ENCODE assay signal across 23 mouse cellular contexts in the genomic region with DNA sequence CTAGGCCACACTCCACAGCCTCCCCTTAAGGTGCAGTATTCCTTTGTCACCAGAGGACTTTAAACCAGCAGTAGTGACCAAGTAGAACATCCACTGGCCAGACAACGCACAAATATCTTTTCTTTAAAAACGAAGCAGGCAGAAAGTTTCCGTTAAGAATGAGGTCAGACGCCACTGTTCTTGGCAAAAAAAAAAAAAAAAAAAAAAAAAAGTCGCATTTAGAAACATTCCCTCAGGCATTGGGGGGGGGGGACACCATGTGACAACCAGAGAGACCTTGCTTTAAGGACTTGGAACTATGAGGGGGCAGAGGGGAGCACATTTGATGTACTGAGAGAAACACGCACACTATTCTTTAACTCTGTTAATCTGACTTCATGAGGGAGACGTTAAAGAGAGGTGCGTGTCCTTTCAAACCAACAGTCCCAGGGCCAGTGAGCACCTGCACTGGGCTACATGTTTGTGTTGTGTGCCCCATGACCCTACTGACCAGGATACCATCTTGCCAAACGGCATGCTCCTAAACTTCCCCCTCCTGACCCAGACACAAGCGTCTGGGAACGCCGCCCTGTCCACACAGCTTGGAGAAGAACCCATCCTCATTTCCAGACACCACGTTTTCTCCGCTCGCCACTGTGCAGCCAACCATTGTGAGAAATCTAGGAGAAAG. TPM values are rescaled to one million over a fixed set of nuclear protein-coding genes. Genes with fewer than 3 reads are reported as not detected.
DNase-seq lines count a peak whose midpoint lies in the region; ATAC-seq lines count a peak whose summit lies in the region.
"Had no signal": no experiment of that assay in that cellular context is flagged by ENCODE, and none has a peak within 500 bp of the region (broad histone marks: within the 10 kb centered on the region; RNA-seq: fewer than 3 reads in every experiment).

No protein-coding gene starts in this region.

- H3K36me3 ChIP-seq in hindbrain, embryonic 10.5 days, result peaks cover 15% of the 10 kb centered on the region
- no peaks in the 10 kb centered on the region for H3K36me3 ChIP-seq in hindbrain, embryonic 16.5 days (ENCODE audit: control insufficient read depth, insufficient read depth, low read length)
- peaks cover 61% of the 10 kb centered on the region for H3K36me3 ChIP-seq in midbrain, embryonic 10.5 days
- no peaks in the 10 kb centered on the region for H3K36me3 ChIP-seq in midbrain, embryonic 16.5 days (ENCODE audit: control insufficient read depth, insufficient read depth, low read length)
- peaks cover 11% of the 10 kb centered on the region; the same call in 1 of the 2 replicates for H3K36me3 ChIP-seq in embryonic facial prominence, embryonic 10.5 days (replicated peaks)
- no peaks in the 10 kb centered on the region for H3K36me3 ChIP-seq in limb, embryonic 13.5 days
- H3K36me3 ChIP-seq: forebrain, embryonic 15.5 days; heart, embryonic 10.5 days; kidney, embryonic 15.5 days; liver, embryonic 15.5 days had no signal

- DNase-seq in hindbrain, embryonic 10.5 days (ENCODE audit: low spot score), result no peak
- no peak for DNase-seq in midbrain, embryonic 10.5 days (ENCODE audit: low spot score)
- peak; percentile 40 for DNase-seq in embryonic facial prominence, embryonic 10.5 days (ENCODE audit: low spot score)
- no peak for DNase-seq in MN1 (ENCODE audit: low spot score)
- DNase-seq in ovary, postnatal 10 days (ENCODE audit: low spot score), result no peak
- DNase-seq: adrenal gland, postnatal 14 days; B cell, adult 2 months; cerebellum, adult 11-12 months; cerebellum, postnatal 25 days; heart, postnatal 14 days; thymus, postnatal 36 days had no signal

- no peaks in the 10 kb centered on the region for H3K9me3 ChIP-seq in hindbrain, embryonic 10.5 days
- no peaks in the 10 kb centered on the region for H3K9me3 ChIP-seq in hindbrain, embryonic 16.5 days (ENCODE audit: control insufficient read depth, low read length)
- H3K9me3 ChIP-seq in midbrain, embryonic 10.5 days (replicated peaks), result no peaks in the 10 kb centered on the region
- no peaks in the 10 kb centered on the region for H3K9me3 ChIP-seq in midbrain, embryonic 16.5 days (replicated peaks; ENCODE audit: control insufficient read depth, low read length, poor library complexity, severe bottlenecking)
- H3K9me3 ChIP-seq in embryonic facial prominence, embryonic 10.5 days, result no peaks in the 10 kb centered on the region
- no peaks in the 10 kb centered on the region for H3K9me3 ChIP-seq in limb, embryonic 13.5 days
- H3K9me3 ChIP-seq: forebrain, embryonic 15.5 days; heart, embryonic 10.5 days; kidney, embryonic 15.5 days; liver, embryonic 15.5 days had no signal

- H3K27ac ChIP-seq in hindbrain, embryonic 10.5 days, result peak overlapping the region; percentile 57
- H3K27ac ChIP-seq in hindbrain, embryonic 16.5 days (ENCODE audit: low read depth, low read length), result no peak overlapping the region
- H3K27ac ChIP-seq in midbrain, embryonic 10.5 days (replicated peaks), result peak overlapping the region; percentile 74
- H3K27ac ChIP-seq in midbrain, embryonic 16.5 days (ENCODE audit: low read length), result no peak overlapping the region
- peak overlapping the region; percentile 80 for H3K27ac ChIP-seq in embryonic facial prominence, embryonic 10.5 days (replicated peaks)
- no peak overlapping the region for H3K27ac ChIP-seq in limb, embryonic 13.5 days
- H3K27ac ChIP-seq: forebrain, embryonic 15.5 days; heart, embryonic 10.5 days; hindbrain, embryonic 14.5 days; kidney, embryonic 15.5 days; liver, embryonic 15.5 days had no signal

- H3K4me1 ChIP-seq in hindbrain, embryonic 10.5 days (replicated peaks), result peaks cover 92% of the 10 kb centered on the region
- peaks cover 6% of the 10 kb centered on the region for H3K4me1 ChIP-seq in hindbrain, embryonic 16.5 days (ENCODE audit: control insufficient read depth, insufficient read depth, low read depth, low read length)
- H3K4me1 ChIP-seq in midbrain, embryonic 10.5 days, result peaks cover 95% of the 10 kb centered on the region
- H3K4me1 ChIP-seq in midbrain, embryonic 16.5 days (ENCODE audit: control insufficient read depth, insufficient read depth, low read length), result peaks cover 13% of the 10 kb centered on the region; the same call in 1 of the 2 replicates
- H3K4me1 ChIP-seq in embryonic facial prominence, embryonic 10.5 days, result peaks cover 83% of the 10 kb centered on the region
- peaks cover 46% of the 10 kb centered on the region for H3K4me1 ChIP-seq in limb, embryonic 13.5 days

- ATAC-seq in hindbrain, embryonic 16.5 days, result no peak
- no peak for ATAC-seq in midbrain, embryonic 16.5 days
- no peak for ATAC-seq in limb, embryonic 13.5 days (ENCODE audit: low FRiP score, low read depth)
- ATAC-seq: activated CD4-positive, CD25-positive, alpha-beta regulatory T cell, adult 4 months; forebrain, embryonic 15.5 days; intestine, embryonic 16.5 days; lung, postnatal 0 days had no signal

- no peak overlapping the region for H3K4me3 ChIP-seq in hindbrain, embryonic 10.5 days
- H3K4me3 ChIP-seq in hindbrain, embryonic 16.5 days (ENCODE audit: low read length), result no peak overlapping the region
- H3K4me3 ChIP-seq in midbrain, embryonic 10.5 days, result no peak overlapping the region
- H3K4me3 ChIP-seq in midbrain, embryonic 16.5 days (ENCODE audit: low read depth, low read length), result no peak overlapping the region
- H3K4me3 ChIP-seq in embryonic facial prominence, embryonic 10.5 days, result peak overlapping the region; percentile 39
- H3K4me3 ChIP-seq in limb, embryonic 13.5 days, result 0 out of 2 replicates have a peak overlapping the region, but pooled peaks have one; percentile 3
- H3K4me3 ChIP-seq: erythroblast, embryonic 14.5 days; forebrain, embryonic 15.5 days; heart, embryonic 10.5 days; kidney, embryonic 15.5 days; liver, embryonic 15.5 days had no signal

- H3K4me2 ChIP-seq in hindbrain, embryonic 16.5 days (ENCODE audit: low read length), result no peak overlapping the region
- no peak overlapping the region for H3K4me2 ChIP-seq in midbrain, embryonic 16.5 days (ENCODE audit: low read length)
- H3K4me2 ChIP-seq in limb, embryonic 13.5 days (replicated peaks), result no peak overlapping the region
- H3K4me2 ChIP-seq: forebrain, embryonic 15.5 days; hindbrain, embryonic 14.5 days; liver, embryonic 15.5 days had no signal

- no peak overlapping the region for H3K9ac ChIP-seq in hindbrain, embryonic 16.5 days (ENCODE audit: low read depth, low read length)
- H3K9ac ChIP-seq in midbrain, embryonic 16.5 days (ENCODE audit: low read depth, low read length), result no peak overlapping the region
- no peak overlapping the region for H3K9ac ChIP-seq in limb, embryonic 13.5 days
- H3K9ac ChIP-seq: forebrain, embryonic 15.5 days; hindbrain, embryonic 14.5 days; kidney, embryonic 15.5 days; liver, embryonic 15.5 days had no signal

- WGBS in hindbrain, embryonic 10.5 days, result 62% methylated on average over 15 of the region's 15 CpGs
- WGBS in hindbrain, embryonic 16.5 days, result 73% methylated on average over 15 of the region's 15 CpGs
- 72% methylated on average over 14 of the region's 15 CpGs for WGBS in midbrain, embryonic 10.5 days
- 68% methylated on average over 14 of the region's 15 CpGs for WGBS in midbrain, embryonic 16.5 days
- 34% methylated on average over 15 of the region's 15 CpGs for WGBS in embryonic facial prominence, embryonic 10.5 days
- 30% methylated on average over 15 of the region's 15 CpGs for WGBS in limb, embryonic 13.5 days

- no peaks in the 10 kb centered on the region for H3K27me3 ChIP-seq in hindbrain, embryonic 10.5 days (ENCODE audit: insufficient read depth, poor library complexity, severe bottlenecking)
- H3K27me3 ChIP-seq in hindbrain, embryonic 16.5 days (replicated peaks; ENCODE audit: control insufficient read depth, insufficient read depth, low read length), result no peaks in the 10 kb centered on the region
- no peaks in the 10 kb centered on the region for H3K27me3 ChIP-seq in midbrain, embryonic 10.5 days (ENCODE audit: low read depth, poor library complexity, severe bottlenecking)
- no peaks in the 10 kb centered on the region; the same call in 1 of the 2 replicates for H3K27me3 ChIP-seq in midbrain, embryonic 16.5 days (ENCODE audit: control insufficient read depth, insufficient read depth, low read depth, low read length)
- peaks cover 43% of the 10 kb centered on the region for H3K27me3 ChIP-seq in embryonic facial prominence, embryonic 10.5 days (replicated peaks; ENCODE audit: low read depth, poor library complexity, severe bottlenecking)
- H3K27me3 ChIP-seq in limb, embryonic 13.5 days, result peaks cover 80% of the 10 kb centered on the region

RNA-seq across cellular contexts. Expression of a gene that starts 14.0 kb away (rescaled TPM):
- polyA plus RNA-seq in hindbrain, embryonic 10.5 days (2016; fragmentation: Nextera tagmentation; extraction: Ambion mirVana), result 22.6 and 35.6 TPM in 2 replicates
- 8.3 and 8.4 TPM in 2 replicates for polyA plus RNA-seq in hindbrain, embryonic 16.5 days (2015; fragmentation: Nextera tagmentation; extraction: Ambion mirVana)
- 39.8 and 48.1 TPM in 2 replicates for polyA plus RNA-seq in midbrain, embryonic 10.5 days (2016; fragmentation: Nextera tagmentation; extraction: Ambion mirVana)
- polyA plus RNA-seq in midbrain, embryonic 16.5 days (2015; fragmentation: Nextera tagmentation; extraction: Ambion mirVana), result 5.4 and 6.4 TPM in 2 replicates
- polyA plus RNA-seq in embryonic facial prominence, embryonic 10.5 days (2016; fragmentation: Nextera tagmentation; extraction: Ambion mirVana), result 15.8 and 21.0 TPM in 2 replicates
- polyA plus RNA-seq in limb, embryonic 13.5 days (2015; fragmentation: Nextera tagmentation; extraction: Ambion mirVana), result 1.1 and 1.3 TPM in 2 replicates
- polyA plus RNA-seq: activated CD4-positive, CD25-positive, alpha-beta regulatory T cell, adult 4 months had no signal

Comparison
In these comparisons a context has a peak if more than half of its experiments do, and no peak if none do; other contexts are left out.
1. H3K27ac ChIP-seq: peak in hindbrain, embryonic 10.5 days (single experiment), midbrain, embryonic 10.5 days (single experiment) and embryonic facial prominence, embryonic 10.5 days (single experiment); none in hindbrain, embryonic 16.5 days (single experiment), midbrain, embryonic 16.5 days (single experiment) and limb, embryonic 13.5 days (single experiment).
2. H3K4me3 ChIP-seq: peak in embryonic facial prominence, embryonic 10.5 days (single experiment) and limb, embryonic 13.5 days (single experiment); none in hindbrain, embryonic 10.5 days (single experiment), hindbrain, embryonic 16.5 days (single experiment), midbrain, embryonic 10.5 days (single experiment) and midbrain, embryonic 16.5 days (single experiment).